In genomic region chr7:78643667-78644066, GRCm38 (mm10) we compare ENCODE assay signal across 10 mouse cellular contexts.
DNase-seq lines count a peak whose midpoint lies in the region; ATAC-seq and TF ChIP-seq lines count a peak whose summit lies in the region.
"Had no signal": no experiment of that assay in that cellular context is flagged by ENCODE, and none has a peak within 500 bp of the region (broad histone marks: within the 10 kb centered on the region; RNA-seq: fewer than 3 reads in every experiment).

No protein-coding gene starts in this region.

- no peak overlapping the region for H3K9ac ChIP-seq in hindbrain, embryonic 16.5 days (ENCODE audit: low read depth, low read length)
- H3K9ac ChIP-seq in forebrain, embryonic 12.5 days = no peak overlapping the region

- no peak overlapping the region for H3K4me2 ChIP-seq in hindbrain, embryonic 16.5 days (ENCODE audit: low read length)
- H3K4me2 ChIP-seq in forebrain, embryonic 12.5 days = no peak overlapping the region

- H3K27ac ChIP-seq in heart, embryonic 10.5 days = no peak overlapping the region
- H3K27ac ChIP-seq in testis, adult 2 months (ENCODE audit: control insufficient read depth, insufficient read depth, low read depth, low read length) = no peak overlapping the region
- H3K27ac ChIP-seq in cortical plate, adult 2 months (ENCODE audit: insufficient read depth, low read length) = no peak overlapping the region
- no peak overlapping the region for H3K27ac ChIP-seq in hindbrain, embryonic 16.5 days (ENCODE audit: low read depth, low read length)
- H3K27ac ChIP-seq in forebrain, embryonic 12.5 days = no peak overlapping the region

- no peak overlapping the region for H3K4me3 ChIP-seq in heart, embryonic 10.5 days
- H3K4me3 ChIP-seq in testis, adult 2 months (ENCODE audit: control insufficient read depth, low read depth, low read length) = no peak overlapping the region
- H3K4me3 ChIP-seq in cortical plate, adult 2 months (ENCODE audit: insufficient read depth, low read length) = no peak overlapping the region
- no peak overlapping the region for H3K4me3 ChIP-seq in hindbrain, embryonic 16.5 days (ENCODE audit: low read length)
- no peak overlapping the region for H3K4me3 ChIP-seq in forebrain, embryonic 12.5 days (replicated peaks)

- H3K27me3 ChIP-seq in heart, embryonic 10.5 days (ENCODE audit: insufficient read depth, poor library complexity, severe bottlenecking) = no peaks in the 10 kb centered on the region
- no peaks in the 10 kb centered on the region for H3K27me3 ChIP-seq in testis, adult 2 months (ENCODE audit: control insufficient read depth, insufficient read depth, low read length)
- H3K27me3 ChIP-seq in hindbrain, embryonic 16.5 days (replicated peaks; ENCODE audit: control insufficient read depth, insufficient read depth, low read length) = no peaks in the 10 kb centered on the region
- no peaks in the 10 kb centered on the region for H3K27me3 ChIP-seq in forebrain, embryonic 12.5 days

- no peak for ATAC-seq in hindbrain, embryonic 16.5 days
- ATAC-seq in forebrain, embryonic 12.5 days (ENCODE audit: low FRiP score) = no peak

- DNase-seq in heart, adult 11 months = peak; percentile 14
- no peak for DNase-seq in heart, embryonic 10.5 days (ENCODE audit: low spot score)
- no peak for DNase-seq in testis, postnatal 10 days (ENCODE audit: low spot score)
- no peak for DNase-seq in right cerebral cortex, postnatal 14 days
- DNase-seq: gastrocnemius, postnatal 25 days; kidney, adult 11 months had no signal

- H3K9me3 ChIP-seq in heart, embryonic 10.5 days = no peaks in the 10 kb centered on the region
- no peaks in the 10 kb centered on the region for H3K9me3 ChIP-seq in hindbrain, embryonic 16.5 days (ENCODE audit: control insufficient read depth, low read length)
- no peaks in the 10 kb centered on the region for H3K9me3 ChIP-seq in forebrain, embryonic 12.5 days

- TF ChIP-seq POLR2A in testis, adult 2 months (IDR thresholded peaks at IDR 0.05; ENCODE audit: control insufficient read depth, low read depth, low read length) = no peak
- no peak for TF ChIP-seq POLR2A in cortical plate, adult 2 months (IDR thresholded peaks at IDR 0.05; ENCODE audit: extremely low read depth, insufficient read depth, low read length)

- 59% methylated on average over 6 of the region's 6 CpGs for WGBS in heart, embryonic 10.5 days
- 68% methylated on average over 6 of the region's 6 CpGs for WGBS in hindbrain, embryonic 16.5 days
- WGBS in forebrain, embryonic 12.5 days = 72% methylated on average over 6 of the region's 6 CpGs

- H3K4me1 ChIP-seq in heart, embryonic 10.5 days = no peaks in the 10 kb centered on the region
- H3K4me1 ChIP-seq in testis, adult 2 months (ENCODE audit: control insufficient read depth, insufficient read depth, low read length) = no peaks in the 10 kb centered on the region
- H3K4me1 ChIP-seq in cortical plate, adult 2 months (ENCODE audit: control insufficient read depth, insufficient read depth, low read length) = no peaks in the 10 kb centered on the region
- no peaks in the 10 kb centered on the region for H3K4me1 ChIP-seq in hindbrain, embryonic 16.5 days (ENCODE audit: control insufficient read depth, insufficient read depth, low read depth, low read length)
- no peaks in the 10 kb centered on the region for H3K4me1 ChIP-seq in forebrain, embryonic 12.5 days

- no peaks in the 10 kb centered on the region for H3K36me3 ChIP-seq in heart, embryonic 10.5 days
- no peaks in the 10 kb centered on the region for H3K36me3 ChIP-seq in testis, adult 2 months (ENCODE audit: control insufficient read depth, insufficient read depth, low read length)
- no peaks in the 10 kb centered on the region for H3K36me3 ChIP-seq in hindbrain, embryonic 16.5 days (ENCODE audit: control insufficient read depth, insufficient read depth, low read length)
- no peaks in the 10 kb centered on the region for H3K36me3 ChIP-seq in forebrain, embryonic 12.5 days (replicated peaks)

- peak; percentile 65; the same call in 1 of the 2 replicates for TF ChIP-seq CTCF in testis, adult 2 months (IDR thresholded peaks at IDR 0.05; ENCODE audit: control insufficient read depth, insufficient read depth, insufficient replicate concordance, low read depth, low read length)
- peak; percentile 30 for TF ChIP-seq CTCF in cortical plate, adult 2 months (IDR thresholded peaks at IDR 0.05; ENCODE audit: extremely low read depth, insufficient read depth, low read length)
